ENCODE assay signal across 17 mouse cellular contexts in the genomic region with DNA sequence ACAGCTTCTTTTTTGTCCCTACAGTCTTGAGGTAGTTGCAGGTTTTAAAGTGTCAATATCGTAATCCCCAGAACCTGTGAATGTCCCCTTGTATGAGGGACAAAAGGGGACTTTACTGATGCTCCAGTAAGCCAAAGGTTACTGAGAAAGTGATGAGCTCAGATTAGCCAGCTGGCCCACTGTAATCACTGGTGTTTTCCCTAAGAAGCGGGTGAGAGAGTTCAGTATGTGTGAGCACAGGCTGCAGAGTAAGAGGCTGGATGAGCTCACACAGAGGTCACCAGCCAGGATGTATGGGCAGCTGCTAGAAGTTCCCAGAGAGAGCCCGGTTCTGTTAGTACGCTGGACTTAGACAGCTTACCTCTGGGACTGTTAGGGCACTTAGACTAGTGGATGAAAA. TPM values are rescaled to one million over a fixed set of nuclear protein-coding genes. Genes with fewer than 3 reads are reported as not detected.
DNase-seq lines count a peak whose midpoint lies in the region; ATAC-seq and TF ChIP-seq lines count a peak whose summit lies in the region.
"Had no signal": no experiment of that assay in that cellular context is flagged by ENCODE, and none has a peak within 500 bp of the region (broad histone marks: within the 10 kb centered on the region; RNA-seq: fewer than 3 reads in every experiment).

No protein-coding gene starts in this region.

- no peak overlapping the region for H3K9ac ChIP-seq in heart, postnatal 0 days (replicated peaks; ENCODE audit: low read depth, low read length)
- no peak overlapping the region for H3K9ac ChIP-seq in lung, embryonic 14.5 days
- H3K9ac ChIP-seq: forebrain, embryonic 15.5 days; midbrain, embryonic 12.5 days; neural tube, embryonic 13.5 days had no signal

- DNase-seq in heart, postnatal 0 days (ENCODE audit: low spot score) = no peak
- DNase-seq in heart, postnatal 4 days = no peak
- DNase-seq in lung, embryonic 14.5 days = no peak
- no peak for DNase-seq in lung, adult 2 months
- DNase-seq in embryo, embryonic 11 days = no peak
- DNase-seq: cerebellum, adult 11 months; right cerebral cortex, postnatal 25 days had no signal

- TF ChIP-seq EP300 in heart, postnatal 0 days (IDR thresholded peaks at IDR 0.05; ENCODE audit: low read depth) = no peak

- H3K4me1 ChIP-seq in heart, postnatal 0 days (ENCODE audit: control insufficient read depth, insufficient read depth) = peaks cover 24% of the 10 kb centered on the region
- H3K4me1 ChIP-seq in lung, embryonic 14.5 days (ENCODE audit: insufficient read depth) = 0 out of 2 replicates have a peak, but pooled peaks cover 3% of the 10 kb centered on the region
- H3K4me1 ChIP-seq in lung, adult 2 months (ENCODE audit: control insufficient read depth, insufficient read depth, low read length) = peaks cover 14% of the 10 kb centered on the region; the same call in 1 of the 2 replicates
- peaks cover 21% of the 10 kb centered on the region for H3K4me1 ChIP-seq in bone marrow, adult 2 months (ENCODE audit: control insufficient read depth, insufficient read depth, low read length)

- H3K36me3 ChIP-seq in heart, postnatal 0 days (replicated peaks; ENCODE audit: control insufficient read depth, insufficient read depth, low read length) = no peaks in the 10 kb centered on the region
- no peaks in the 10 kb centered on the region for H3K36me3 ChIP-seq in lung, embryonic 14.5 days (ENCODE audit: insufficient read depth)
- H3K36me3 ChIP-seq: forebrain, embryonic 15.5 days; limb, embryonic 10.5 days; midbrain, embryonic 12.5 days; neural tube, embryonic 13.5 days had no signal

- no peak overlapping the region for H3K4me2 ChIP-seq in heart, postnatal 0 days (ENCODE audit: low read depth, low read length)
- H3K4me2 ChIP-seq in lung, embryonic 14.5 days = no peak overlapping the region
- H3K4me2 ChIP-seq: forebrain, embryonic 15.5 days; midbrain, embryonic 12.5 days; neural tube, embryonic 13.5 days had no signal

- H3K9me3 ChIP-seq in heart, postnatal 0 days (replicated peaks; ENCODE audit: control insufficient read depth, low read length) = no peaks in the 10 kb centered on the region
- no peaks in the 10 kb centered on the region for H3K9me3 ChIP-seq in lung, embryonic 14.5 days (ENCODE audit: low read depth, low read length)
- H3K9me3 ChIP-seq: forebrain, embryonic 15.5 days; limb, embryonic 10.5 days; midbrain, embryonic 12.5 days; neural tube, embryonic 13.5 days had no signal

- no peak for TF ChIP-seq POLR2A in lung, adult 2 months (IDR thresholded peaks at IDR 0.05; ENCODE audit: borderline replicate concordance, extremely low read depth, low read depth, low read length)
- TF ChIP-seq POLR2A in bone marrow, adult 2 months (IDR thresholded peaks at IDR 0.05; ENCODE audit: borderline replicate concordance, control insufficient read depth, low read depth, low read length) = no peak

- TF ChIP-seq CTCF in heart, postnatal 0 days (IDR thresholded peaks at IDR 0.05; ENCODE audit: low read depth) = no peak
- TF ChIP-seq CTCF in lung, embryonic 14.5 days (IDR thresholded peaks at IDR 0.05; ENCODE audit: low read depth) = no peak
- no peak for TF ChIP-seq CTCF in lung, adult 2 months (IDR thresholded peaks at IDR 0.05; ENCODE audit: insufficient read depth, low read length)
- TF ChIP-seq CTCF in bone marrow, adult 2 months (IDR thresholded peaks at IDR 0.05; ENCODE audit: control insufficient read depth, insufficient read depth, low read length) = no peak

- no peak for ATAC-seq in heart, postnatal 0 days (ENCODE audit: insufficient read depth, low read depth)
- no peak for ATAC-seq in lung, embryonic 14.5 days (ENCODE audit: insufficient read depth)
- ATAC-seq in granulocyte monocyte progenitor cell, adult 5-6 weeks (replicated peaks; ENCODE audit: poor library complexity, severe bottlenecking) = peak; percentile 9
- ATAC-seq: CD4-positive, CD25-positive, alpha-beta regulatory T cell, adult 4 months; forebrain, embryonic 15.5 days; hindbrain, embryonic 16.5 days; intestine, postnatal 0 days had no signal

- H3K27me3 ChIP-seq in heart, postnatal 0 days (ENCODE audit: control insufficient read depth, insufficient read depth, low read length) = no peaks in the 10 kb centered on the region
- no peaks in the 10 kb centered on the region for H3K27me3 ChIP-seq in lung, embryonic 14.5 days (ENCODE audit: insufficient read depth, low read length)
- H3K27me3 ChIP-seq: forebrain, embryonic 15.5 days; midbrain, embryonic 12.5 days; neural tube, embryonic 13.5 days had no signal

- H3K27ac ChIP-seq in heart, postnatal 0 days (ENCODE audit: low read depth) = 0 out of 2 replicates have a peak overlapping the region, but pooled peaks have one; percentile 3
- peak overlapping the region; percentile 31; the same call in 1 of the 2 replicates for H3K27ac ChIP-seq in lung, embryonic 14.5 days (ENCODE audit: low read depth)
- peak overlapping the region; percentile 54; the same call in 1 of the 2 replicates for H3K27ac ChIP-seq in bone marrow, adult 2 months (ENCODE audit: control insufficient read depth, insufficient read depth, low read depth, low read length, poor library complexity)
- H3K27ac ChIP-seq: forebrain, embryonic 15.5 days; limb, embryonic 10.5 days; midbrain, embryonic 12.5 days; neural tube, embryonic 13.5 days had no signal

- H3K4me3 ChIP-seq in heart, postnatal 0 days (ENCODE audit: low read depth, low read length) = no peak overlapping the region
- H3K4me3 ChIP-seq in lung, embryonic 14.5 days (ENCODE audit: low read depth, low read length) = no peak overlapping the region
- H3K4me3 ChIP-seq in lung, adult 2 months (replicated peaks; ENCODE audit: extremely low read depth, low read depth, low read length) = no peak overlapping the region
- H3K4me3 ChIP-seq in bone marrow, adult 2 months (replicated peaks; ENCODE audit: control insufficient read depth, low read depth, low read length) = no peak overlapping the region
- H3K4me3 ChIP-seq: erythroblast, embryonic 14.5 days; forebrain, embryonic 15.5 days; limb, embryonic 10.5 days; midbrain, embryonic 12.5 days; neural tube, embryonic 13.5 days had no signal

- 60% methylated on average over 4 of the region's 4 CpGs for WGBS in heart, postnatal 0 days
- 45% methylated on average over 4 of the region's 4 CpGs for WGBS in lung, embryonic 14.5 days
- WGBS in lung, adult 2 months = 55% methylated on average over 4 of the region's 4 CpGs
- WGBS in bone marrow, adult 2 months = 49% methylated on average over 4 of the region's 4 CpGs

RNA-seq across cellular contexts. Expression of a gene that starts 47.0 kb away (rescaled TPM):
- 14.8 and 32.9 TPM in 2 replicates for total RNA-seq in heart, postnatal 0 days (2014; rRNA removed; ENCODE audit: low replicate concordance)
- polyA plus RNA-seq in heart, postnatal 0 days (2015; fragmentation: Nextera tagmentation; extraction: Ambion mirVana) = 70.5 and 73.4 TPM in 2 replicates
- total RNA-seq in heart, postnatal 4 days (2021) = 10 to 100 TPM; 40.3 to 45.0 TPM
- 49.9 and 53.6 TPM in 2 replicates for polyA plus RNA-seq in lung, embryonic 14.5 days (2014; fragmentation: Nextera tagmentation; extraction: Ambion mirVana)
- 8.1 and 16.5 TPM in 2 replicates for polyA plus RNA-seq in lung, adult 2 months (2012; rRNA removed)
- polyA plus RNA-seq in bone marrow, adult 2 months (2011; ENCODE audit: insufficient read depth, insufficient read length, low replicate concordance, missing spikeins) = 2.6 and 11.1 TPM in 2 replicates
- total RNA-seq in granulocyte monocyte progenitor cell, adult 5-6 weeks (2014; fragmentation: Nextera tagmentation) = 16.7 and 34.8 TPM in 2 replicates
- 8.2 and 12.7 TPM in 2 replicates for total RNA-seq in granulocyte monocyte progenitor cell, adult 5-6 weeks (2017)

Comparison
In these comparisons a context has a peak if more than half of its experiments do, and no peak if none do; other contexts are left out.
1. H3K27ac ChIP-seq: peak in every context shown above with its lines; median percentile 54 in bone marrow, adult 2 months; 31 in lung, embryonic 14.5 days; 3 in heart, postnatal 0 days.